Mouse (Mus musculus) cerebellum, adult 11-12 months (tissue): ENCODE results near the gene Dhcr24.

Experiments used
- DNase-seq: peaks from one replicate; pipeline ENCODE4 v3.0.0; 2022

Gene Dhcr24

DNA sequence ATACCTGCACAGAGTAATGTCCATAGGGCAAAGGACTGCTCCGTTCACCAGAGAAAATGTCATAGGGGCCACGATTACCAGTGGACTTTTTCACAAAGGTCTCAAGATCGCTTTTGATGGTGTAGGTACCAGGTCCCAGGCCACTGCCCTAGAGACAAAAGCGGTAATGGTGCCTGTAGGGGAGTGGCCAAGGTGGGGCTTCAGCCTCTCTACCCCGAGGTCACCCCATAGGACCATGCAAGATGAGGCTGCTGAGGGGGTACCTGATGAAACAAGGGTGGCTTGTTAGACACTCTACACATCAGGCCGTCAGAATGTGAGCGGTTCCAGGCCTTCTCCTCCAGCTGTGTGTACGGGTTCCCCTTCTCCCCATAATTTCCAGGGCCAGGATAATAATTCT lies 52.3 kb downstream of the Dhcr24 start:
- DNase-seq: no peak

DNA sequence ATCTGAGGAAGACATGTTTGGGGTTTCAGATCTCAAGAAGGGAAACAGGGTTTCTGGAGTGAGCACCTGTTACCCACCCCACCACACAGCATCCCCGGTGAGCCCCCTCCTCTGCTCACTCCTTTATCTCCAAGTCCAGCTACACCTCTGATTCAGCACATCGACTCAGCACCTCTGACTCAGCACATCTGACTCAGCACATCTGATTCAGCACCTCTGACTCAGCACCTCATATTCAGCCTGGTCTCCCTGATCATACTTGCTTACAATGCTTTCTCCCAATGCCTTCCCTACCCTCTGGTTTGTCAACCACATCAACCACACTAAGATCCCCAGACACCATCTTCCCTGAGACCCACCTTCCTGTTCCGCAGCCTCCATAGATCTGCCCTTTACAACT lies 52.7 kb downstream of the Dhcr24 start:
- DNase-seq: no peak

DNA sequence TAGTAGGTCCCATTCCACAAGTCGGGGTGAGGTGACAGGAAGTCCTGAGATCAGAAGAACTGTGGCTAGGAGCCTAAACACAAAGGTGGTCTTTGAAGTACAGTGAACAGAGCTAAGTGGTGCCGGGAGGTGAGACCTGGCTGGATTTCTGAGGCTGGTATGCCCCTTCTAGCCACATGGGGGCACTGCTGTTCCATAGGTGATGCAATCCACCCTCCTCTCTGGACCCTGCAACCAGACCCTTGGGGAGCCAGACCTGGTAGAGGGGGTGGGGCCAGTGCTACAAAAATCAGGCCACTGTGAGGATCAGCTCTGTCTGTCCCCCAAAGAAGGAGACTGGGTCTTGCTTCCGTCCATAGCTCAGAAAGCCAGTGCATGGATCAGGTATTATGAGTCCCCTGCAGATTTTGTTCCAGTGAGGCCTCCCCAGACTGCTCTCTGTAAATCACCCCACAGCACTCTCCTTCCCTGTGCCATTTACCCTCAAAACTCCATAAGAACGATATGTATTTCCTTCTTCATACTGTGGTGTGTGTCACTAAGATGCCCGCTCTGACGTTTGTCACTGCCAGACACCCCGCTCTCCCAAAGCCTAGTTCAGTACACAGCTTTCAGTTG lies 53.5 kb downstream of the Dhcr24 start:
- peak; percentile 32 for DNase-seq

DNA sequence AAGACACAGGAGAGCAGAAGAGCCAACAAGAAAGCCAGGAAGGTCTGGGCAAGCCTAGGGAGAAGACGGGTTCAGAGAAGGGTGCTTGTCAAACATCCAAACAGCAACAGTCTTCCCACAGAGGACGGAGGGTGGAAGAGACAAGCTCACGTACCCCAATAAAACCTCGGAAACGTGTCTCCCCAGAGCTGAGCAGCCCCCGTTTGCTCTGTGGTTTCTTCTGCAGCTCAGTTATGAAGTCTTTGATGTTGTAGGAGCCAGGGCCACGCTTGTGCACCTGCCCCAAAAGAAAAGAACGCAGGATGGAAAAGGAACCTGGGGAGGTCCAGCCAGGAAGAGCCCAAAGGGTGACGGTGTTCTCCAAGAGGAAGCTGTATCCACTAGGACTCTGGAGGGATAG lies 54.0 kb downstream of the Dhcr24 start:
- DNase-seq: no peak

DNA sequence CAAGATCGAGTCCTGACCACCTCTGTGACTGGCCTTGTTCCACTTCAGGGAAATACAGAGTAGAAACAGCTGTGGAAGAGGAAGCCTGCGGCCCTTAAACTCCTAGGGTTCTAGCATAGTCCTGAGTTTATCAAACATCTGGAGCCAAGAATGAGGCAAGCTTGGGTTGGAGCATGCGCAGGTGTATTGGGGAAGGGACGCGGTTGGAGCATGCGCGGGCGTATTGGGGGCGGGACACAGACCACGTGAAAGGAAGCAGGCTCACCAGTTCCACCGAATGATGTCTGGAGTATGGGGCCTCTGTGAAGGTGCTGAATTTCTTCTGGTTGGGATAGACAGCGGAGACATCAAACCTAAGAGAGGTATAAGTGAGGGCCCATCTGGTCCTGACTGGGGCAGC lies 54.8 kb downstream of the Dhcr24 start:
- no peak for DNase-seq

DNA sequence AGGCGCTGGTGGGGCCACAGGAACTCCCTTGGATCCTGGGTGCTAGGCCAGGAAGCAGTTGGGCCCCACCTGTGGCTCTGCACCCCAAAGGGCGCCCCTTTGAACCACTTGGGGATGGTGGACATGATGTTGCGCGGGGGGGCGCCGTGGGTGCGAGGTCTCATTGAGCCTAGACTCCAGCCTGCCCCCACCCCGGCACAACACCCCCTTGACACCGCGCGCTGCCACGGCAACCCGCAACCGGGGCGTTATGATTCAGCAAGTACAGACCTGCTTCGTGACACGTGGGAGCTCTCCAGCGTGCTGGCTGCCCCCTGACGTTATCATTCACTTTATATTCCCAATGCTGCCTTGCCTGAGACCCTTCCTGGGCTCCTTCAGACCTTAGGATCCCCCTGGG lies 56.2 kb downstream of the Dhcr24 start, which contains the start of gene Lexm:
TSS of gene Lexm (minus strand) at position 186 of the 400 bp plus-strand sequence.
- no peak for DNase-seq

DNA sequence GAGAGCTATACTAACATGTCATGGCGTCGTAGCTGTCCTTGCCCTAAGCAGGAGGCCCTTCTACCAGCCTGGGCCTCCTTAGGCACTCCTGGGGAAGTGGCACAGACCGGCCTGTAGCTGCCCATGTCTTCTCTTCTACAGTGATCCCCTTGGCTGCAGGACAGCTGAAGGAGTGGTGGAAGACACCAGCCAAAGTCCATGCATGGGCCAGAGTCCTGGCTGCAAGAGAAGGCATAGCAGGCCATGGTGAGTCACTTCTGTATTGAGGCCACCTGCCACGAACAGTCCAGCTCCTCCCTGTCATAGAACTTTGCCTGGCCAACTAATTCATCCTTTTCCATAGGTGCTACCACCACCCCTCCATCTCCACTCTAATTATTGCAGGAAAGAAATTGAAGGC lies 58.1 kb downstream of the Dhcr24 start:
- no peak for DNase-seq

DNA sequence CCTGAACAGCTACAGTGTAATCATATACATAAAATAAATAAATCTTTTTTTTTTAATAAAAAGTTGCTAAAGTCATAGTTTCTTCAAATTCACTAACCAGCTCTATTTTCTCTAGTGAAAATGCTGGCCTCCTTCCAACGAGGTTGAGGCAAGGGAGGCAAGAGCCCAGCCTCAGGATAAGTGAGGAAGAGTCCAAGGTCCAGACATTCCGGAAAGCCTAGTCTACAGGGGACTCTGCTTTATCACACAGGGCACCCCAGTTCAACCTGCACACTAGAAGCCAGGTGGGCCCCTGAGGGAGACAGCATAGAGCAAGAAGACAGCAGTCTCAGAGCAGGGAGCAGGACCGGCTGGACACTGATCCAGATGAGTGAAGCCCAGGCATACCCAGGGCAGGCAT lies 60.6 kb downstream of the Dhcr24 start:
- no peak for DNase-seq

DNA sequence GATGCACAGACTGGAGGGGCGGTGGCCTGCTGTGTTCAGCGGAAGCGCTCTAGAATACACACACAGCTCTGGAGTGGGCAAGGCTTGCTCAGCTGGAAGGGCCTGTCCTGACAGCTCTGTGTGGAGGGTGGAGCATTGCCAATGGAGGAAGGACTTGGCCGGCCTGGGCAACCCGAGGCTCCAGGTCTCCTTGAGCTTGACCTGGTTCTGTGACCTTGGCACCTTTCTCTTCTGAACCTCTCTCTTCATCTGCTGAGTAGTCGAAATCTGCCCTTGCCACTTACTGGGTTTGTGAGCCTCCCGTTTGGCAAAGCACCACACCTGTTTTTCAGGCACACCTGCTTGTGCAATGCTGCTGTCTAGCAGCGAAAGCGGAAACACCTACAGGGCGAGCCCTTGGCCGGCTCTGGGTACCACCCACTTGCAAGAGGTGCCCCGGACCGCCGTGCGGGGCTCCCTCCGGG lies 61.2 kb downstream of the Dhcr24 start, which contains the start of gene Ttc22:
TSS of gene Ttc22 (plus strand) at position 403 of the 464 bp plus-strand sequence.
- DNase-seq: no peak

DNA sequence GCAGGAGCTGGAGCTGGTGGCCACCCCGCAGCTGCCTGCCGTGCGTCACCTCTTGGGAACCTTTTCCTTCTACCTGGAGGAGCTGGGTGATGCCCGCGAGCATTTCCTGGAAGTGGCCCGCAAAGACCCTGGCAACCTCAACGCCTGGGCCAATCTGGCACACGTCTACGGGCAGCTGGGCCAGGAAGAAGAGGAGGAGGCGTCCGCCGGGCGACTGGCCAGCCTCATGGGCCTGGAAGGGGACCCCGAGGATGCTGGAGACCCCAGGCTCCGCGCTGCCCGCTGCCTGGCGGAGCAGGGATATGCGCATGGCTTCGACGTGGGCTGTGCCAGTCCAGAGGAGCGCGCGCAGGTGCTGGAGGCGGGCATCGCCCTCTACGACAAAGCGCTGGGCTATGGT lies 61.9 kb downstream of the Dhcr24 start:
- DNase-seq: no peak

DNA sequence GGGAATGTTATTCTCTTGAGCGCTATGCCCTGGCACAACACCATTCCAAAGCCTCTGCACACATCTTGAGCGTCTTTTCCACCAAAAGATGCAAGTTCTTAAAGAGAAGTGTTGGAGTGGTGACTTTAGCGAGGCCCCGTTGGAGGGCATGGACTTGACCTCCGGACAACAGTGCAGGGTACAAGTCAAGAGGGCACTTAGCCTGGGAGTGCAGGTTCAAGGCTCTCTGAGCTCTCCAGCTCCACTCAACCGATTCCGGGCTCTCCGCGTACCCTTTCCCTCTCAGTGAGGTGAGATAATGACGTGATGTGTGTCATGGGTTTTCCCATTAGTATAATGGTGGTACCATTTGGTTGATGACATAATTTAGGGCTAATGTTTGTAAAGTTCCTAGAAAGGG lies 63.4 kb downstream of the Dhcr24 start:
- no peak for DNase-seq

DNA sequence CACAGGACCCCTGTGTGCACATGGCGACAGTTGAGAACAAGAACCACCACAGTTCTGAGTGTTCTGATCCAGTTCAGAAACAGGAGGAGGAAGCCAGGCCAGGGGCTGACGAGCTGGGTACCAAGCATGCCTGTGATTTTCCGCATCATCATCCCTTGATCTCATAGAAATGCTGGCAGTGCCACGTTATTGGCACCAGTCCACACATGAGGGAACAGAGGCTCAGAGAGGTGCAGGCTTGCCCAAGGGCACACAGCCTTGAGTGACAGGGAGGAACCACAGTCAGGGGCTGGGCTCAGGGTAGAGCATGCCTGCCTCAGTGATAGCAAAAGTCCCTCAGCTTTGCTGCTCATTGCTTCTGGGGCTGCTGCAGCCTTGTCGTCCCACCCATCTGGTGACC lies 67.0 kb downstream of the Dhcr24 start:
- DNase-seq: no peak

DNA sequence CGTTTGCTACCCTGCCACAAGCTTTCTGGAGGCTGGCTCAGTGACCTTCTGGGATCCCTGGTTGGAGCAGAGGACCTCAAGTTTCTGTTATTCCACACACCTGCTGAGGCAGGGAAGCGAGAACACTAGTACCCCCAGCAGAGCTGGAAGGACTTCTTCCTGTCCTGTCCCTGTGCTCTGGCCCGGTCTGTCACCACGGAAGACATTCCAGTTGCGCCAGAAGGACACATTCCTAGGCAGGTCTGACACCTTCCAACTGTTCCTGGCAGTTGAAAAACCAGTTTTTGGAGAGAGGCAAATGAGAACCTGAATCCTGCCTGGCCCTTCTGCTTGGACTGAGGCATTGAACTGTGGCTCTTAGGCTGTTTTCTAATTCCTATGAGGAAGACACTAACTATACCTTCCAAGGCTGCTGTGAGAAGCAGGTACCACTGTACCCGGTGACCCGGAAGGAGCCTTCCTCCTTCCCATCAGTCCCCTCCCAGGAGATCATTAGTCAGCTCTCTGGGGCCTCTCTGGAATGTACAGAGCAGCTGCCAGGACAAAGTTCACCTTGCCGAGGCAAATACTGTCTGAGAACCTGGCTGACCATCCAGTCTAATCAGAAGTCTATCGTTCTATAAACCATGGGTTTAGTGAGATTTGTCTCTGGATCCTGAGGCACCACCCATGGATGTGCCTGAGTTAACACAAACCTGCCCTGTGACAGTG lies 68.0 kb downstream of the Dhcr24 start:
- DNase-seq: no peak

DNA sequence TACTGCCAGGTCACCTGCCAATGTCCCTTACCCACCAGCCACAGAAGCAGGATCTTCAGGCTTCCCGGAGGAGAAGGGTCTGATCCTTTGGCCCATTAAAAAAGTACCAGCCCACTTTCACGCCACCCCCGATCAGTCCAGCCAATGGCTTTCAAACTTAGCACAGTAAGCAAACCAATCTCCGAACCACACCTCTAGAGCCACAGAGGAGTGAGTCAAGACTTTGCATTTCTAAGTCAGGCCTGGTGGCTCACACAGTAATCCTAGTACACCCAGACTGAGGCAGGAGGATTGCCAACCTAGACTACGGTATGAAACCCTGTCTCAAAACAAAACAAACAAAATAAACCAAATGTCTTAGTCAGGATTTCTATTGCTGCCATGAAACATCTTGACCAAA lies 68.5 kb downstream of the Dhcr24 start:
- DNase-seq: no peak

DNA sequence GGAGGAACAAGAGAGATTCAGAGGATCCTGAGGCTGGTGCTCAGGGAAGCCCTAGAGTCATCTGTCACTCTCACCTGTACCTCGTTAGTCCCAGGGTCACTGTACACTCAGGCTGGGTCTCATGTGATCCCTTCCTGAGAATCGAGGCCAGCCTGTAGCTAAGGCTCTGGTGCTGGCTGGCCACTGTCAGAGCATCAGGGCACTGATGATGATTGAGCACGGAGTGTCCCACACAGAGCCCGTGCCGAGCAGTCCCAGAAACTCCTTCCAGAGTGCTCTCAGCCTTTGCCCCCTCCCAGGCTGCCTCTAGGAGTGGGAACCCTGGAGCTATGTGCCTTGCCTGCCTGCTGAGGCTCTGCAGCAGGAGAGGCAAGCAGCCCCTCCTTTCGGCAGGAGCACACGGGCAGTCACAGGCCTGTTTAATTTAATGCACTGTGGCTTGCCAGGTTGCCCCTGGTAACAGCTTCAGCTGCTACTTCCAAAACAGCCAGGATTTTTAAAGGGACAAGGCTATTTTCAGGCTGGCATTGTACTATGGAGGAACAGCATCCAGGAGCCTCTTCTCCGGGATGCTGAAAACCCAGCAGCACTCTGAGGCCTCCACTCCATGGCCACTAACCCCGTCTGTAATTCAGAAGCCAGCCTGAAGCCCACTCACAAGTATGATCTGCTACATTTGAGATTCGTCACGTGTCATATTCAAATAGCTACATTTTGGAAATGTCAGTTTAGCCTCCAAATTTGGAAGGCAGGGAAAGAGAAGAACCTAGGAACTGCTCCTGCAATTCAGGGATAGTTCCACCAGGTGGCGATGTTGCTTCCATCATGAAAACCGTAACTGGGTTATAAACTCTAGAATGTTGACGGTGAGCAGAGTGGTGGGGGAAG lies 69.7 kb downstream of the Dhcr24 start:
- peak; percentile 72 for DNase-seq

DNA sequence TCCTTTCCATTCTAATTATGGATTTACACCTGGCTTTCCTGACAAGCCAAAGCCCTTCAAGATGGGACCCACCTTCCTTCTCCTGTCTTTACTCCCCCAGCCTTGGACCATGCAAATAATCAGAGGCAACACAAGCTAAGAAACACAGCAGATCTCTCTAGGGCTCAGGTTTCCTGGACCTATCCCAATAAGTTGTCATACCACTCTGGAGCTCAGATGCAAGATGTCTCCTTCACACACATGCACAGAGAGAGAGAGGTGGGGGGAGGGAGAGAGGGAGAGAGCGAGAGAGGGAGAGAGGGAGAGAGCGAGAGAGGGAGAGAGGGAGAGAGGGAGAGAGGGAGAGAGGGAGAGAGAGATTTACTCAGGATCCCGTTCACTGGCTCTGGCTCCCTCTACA lies 71.5 kb downstream of the Dhcr24 start:
- DNase-seq: no peak

DNA sequence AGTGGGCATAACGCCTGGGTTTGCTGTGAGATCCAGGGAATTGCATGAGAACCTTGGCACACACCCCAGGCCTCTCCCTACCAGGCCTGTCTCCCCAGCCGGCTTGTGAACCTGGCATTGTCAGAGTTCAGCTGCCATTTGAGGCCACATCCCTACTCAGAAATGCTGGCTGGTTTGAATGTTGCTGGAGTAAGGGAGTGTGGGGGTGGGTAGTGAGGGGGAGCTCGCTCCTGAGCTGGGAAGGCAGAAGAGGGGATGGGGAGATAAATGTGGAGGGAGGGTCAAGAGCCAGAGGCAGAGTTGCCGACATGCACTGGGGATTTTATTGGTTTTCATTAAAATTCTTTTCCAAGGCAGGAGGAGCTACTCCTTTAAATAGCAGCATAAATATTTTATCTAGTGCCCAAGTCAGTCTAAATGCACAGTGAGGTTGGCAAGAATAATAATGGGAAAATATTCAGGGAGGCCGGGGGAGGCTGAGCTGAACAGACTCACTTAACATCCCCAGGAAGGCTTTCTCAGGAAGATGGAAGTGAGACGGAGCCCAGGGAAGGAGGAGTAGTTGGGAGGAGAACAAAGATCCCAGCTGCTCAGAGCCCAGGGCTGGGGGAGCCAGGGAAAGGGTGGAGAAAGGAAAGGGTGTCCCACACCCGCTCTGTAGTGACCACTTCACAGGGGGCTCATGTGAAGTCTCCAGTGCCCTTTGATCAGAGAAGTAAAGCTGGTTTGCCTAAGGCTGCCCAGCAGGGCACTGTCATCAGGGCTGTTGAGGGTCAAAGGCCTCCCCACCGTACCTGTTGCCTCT lies 72.6 kb downstream of the Dhcr24 start:
- DNase-seq: no peak

DNA sequence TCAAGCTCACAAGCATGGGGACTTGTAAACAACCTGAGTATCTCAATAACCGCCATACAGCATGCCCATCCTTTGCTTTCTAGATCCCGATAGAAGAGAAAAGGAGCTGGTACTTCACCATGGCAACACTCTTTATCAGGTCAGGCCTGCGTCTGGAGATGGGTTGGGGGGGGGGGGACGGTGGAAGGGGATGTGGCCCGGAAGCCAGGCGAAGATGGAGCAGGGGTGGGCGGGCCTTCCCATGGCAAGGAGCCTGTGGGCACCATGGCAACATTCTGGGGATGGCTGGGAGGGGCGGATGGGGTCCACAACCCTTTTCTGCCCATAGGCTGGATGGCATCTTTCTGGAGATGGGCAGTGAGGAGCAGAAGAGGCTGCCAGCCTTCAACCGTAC lies 73.2 kb downstream of the Dhcr24 start:
- no peak for DNase-seq
